Mouse (Mus musculus) heart, adult 2 months (tissue): ENCODE results near the gene Drd2. TPM values are rescaled to one million over a fixed set of nuclear protein-coding genes. Genes with fewer than 3 reads are reported as not detected.

Experiments used
- DNase-seq, 2 experiments: peaks; one replicate each; pipeline ENCODE4 v3.0.0; 2021
- H3K27ac ChIP-seq: fragments of 200-600 bp; 2 replicates; pipeline ENCODE4 v1.8.1; 2022
- H3K27me3 ChIP-seq: fragments of 200-500 bp; 2 replicates; pipeline ENCODE4 v1.6.1; 2012; ENCODE audit warnings: mild to moderate bottlenecking, low read length, inconsistent platforms, mixed read lengths; ENCODE audit not compliant: control insufficient read depth, insufficient read depth
- H3K36me3 ChIP-seq: fragments of 200-500 bp; 2 replicates; pipeline ENCODE4 v1.6.1; 2012; ENCODE audit warnings: low read length, inconsistent platforms; ENCODE audit not compliant: control insufficient read depth, insufficient read depth
- H3K4me1 ChIP-seq: fragments of 200-500 bp; 2 replicates; pipeline ENCODE4 v1.6.1; 2011; ENCODE audit warnings: low read length; ENCODE audit not compliant: control insufficient read depth, insufficient read depth
- H3K4me3 ChIP-seq: fragments of 200-600 bp; 2 replicates; pipeline ENCODE4 v1.8.1; 2022
- H3K79me2 ChIP-seq: fragments of 200-500 bp; replicated peaks from 2 replicates; pipeline ENCODE4 v1.6.1; 2012; ENCODE audit warnings: mild to moderate bottlenecking, inconsistent platforms, low read length, moderate library complexity, mixed read lengths; ENCODE audit not compliant: control insufficient read depth, insufficient read depth
- H3K9ac ChIP-seq: fragments of 200-500 bp; 2 replicates; pipeline ENCODE4 v1.6.1; 2012; ENCODE audit warnings: low read depth, mild to moderate bottlenecking, control low read depth, inconsistent platforms, low read length, mixed read lengths
- CTCF ChIP-seq: fragments of 200-600 bp; IDR thresholded peaks from 2 replicates; pipeline ENCODE4 v1.8.1; 2022; ENCODE audit warnings: antibody characterized with exemption, mild to moderate bottlenecking, moderate library complexity
- EP300 ChIP-seq: fragments of 200-500 bp; IDR thresholded peaks from 2 replicates; pipeline ENCODE4 v1.6.1; 2011; ENCODE audit warnings: low read depth, low read length, control low read depth; ENCODE audit not compliant: insufficient read depth
- POLR2A ChIP-seq: fragments of 200-500 bp; IDR thresholded peaks from 2 replicates; pipeline ENCODE4 v1.6.1; 2011; ENCODE audit warnings: mild to moderate bottlenecking, low read depth, low read length, control low read depth; ENCODE audit not compliant: insufficient read depth
- WGBS: fragments of 180-500 bp; shearing (Covaris S2); methylation state at CpG from one replicate; pipeline ENCODE4 v1.1.7; 2018; 5-methylcytosine and 5-hydroxymethylcytosine counted together
- intact Hi-C: fragments of 180-260 bp; cut with DNase I; formaldehyde crosslinking; loops from one replicate; pipeline ENCODE4 v1.15.1; 2025
- polyA plus RNA-seq: library from polyadenylated mRNA; depleted of rRNA; stranded (reverse); fragments of >200 nt; gene quantifications from 2 replicates; pipeline ENCODE4 v1.2.3, GENCODE M21; 2012
- total RNA-seq, 2 experiments: library from RNA; stranded (reverse); gene quantifications; 2 replicates each; pipeline ENCODE4 v1.2.3; 2021

The Drd2 gene
- total and polyA plus RNA-seq, 3 experiments = 0.78 to 5.1 (median 1.0) TPM

DNA sequence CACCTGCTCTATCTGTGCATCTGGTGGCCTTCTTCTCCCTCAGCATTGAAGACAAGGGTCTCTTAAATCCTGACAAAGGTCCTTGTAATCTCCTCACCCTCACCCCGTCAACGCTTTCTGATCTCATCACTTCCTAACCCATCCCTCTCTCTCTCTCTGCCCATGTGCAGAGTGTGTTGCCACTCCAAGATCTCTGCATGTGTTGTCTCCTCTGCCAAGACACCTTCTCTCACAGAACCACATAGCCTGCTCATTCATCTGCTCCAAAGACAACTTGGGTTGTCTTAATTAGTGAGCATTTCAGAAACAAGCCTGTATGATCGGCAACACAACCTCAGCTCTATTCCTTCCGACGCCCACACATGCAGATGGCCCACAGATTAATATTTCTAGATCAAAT is 83.4 kb downstream of the Drd2 start:
- Histone ChIP-seq H3K27me3 (no peaks in the 10 kb centered on the region), H3K4me1 (no peaks in the 10 kb centered on the region), H3K79me2 (no peaks in the 10 kb centered on the region), H3K9ac (no peak overlapping the region), H3K27ac (no peak overlapping the region), H3K36me3 (no peaks in the 10 kb centered on the region), H3K4me3 (no peak overlapping the region)
- no peak for TF ChIP-seq POLR2A
- no peak for TF ChIP-seq CTCF
- TF ChIP-seq EP300 = no peak
- 87% methylated on average over 5 of the region's 5 CpGs for WGBS
- no peak for DNase-seq
- intact Hi-C loops = no loop called here

DNA sequence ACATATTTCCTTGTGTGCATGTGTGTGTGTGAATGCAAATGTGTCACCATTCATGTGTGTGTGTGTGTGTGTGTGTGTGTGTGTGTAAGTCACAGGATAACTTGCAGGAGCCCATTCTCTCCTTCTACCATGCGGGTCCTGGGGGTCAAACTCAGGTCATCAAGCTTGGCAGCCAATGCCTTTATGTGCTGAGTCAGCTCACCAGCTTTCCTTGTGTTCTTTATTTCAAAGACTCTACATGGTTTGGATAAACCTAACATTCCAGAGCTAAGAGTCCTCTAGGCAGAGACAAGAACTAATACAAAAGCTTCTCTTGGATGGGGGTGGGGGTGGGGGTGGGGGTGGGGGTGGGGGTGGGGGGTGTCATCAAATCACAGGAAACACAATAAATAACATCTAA is 85.2 kb downstream of the Drd2 start:
- Histone ChIP-seq H3K27ac (no peak overlapping the region), H3K36me3 (no peaks in the 10 kb centered on the region), H3K27me3 (no peaks in the 10 kb centered on the region), H3K9ac (no peak overlapping the region), H3K4me3 (no peak overlapping the region), H3K79me2 (no peaks in the 10 kb centered on the region), H3K4me1 (no peaks in the 10 kb centered on the region)
- TF ChIP-seq EP300 (no peak), POLR2A (no peak), CTCF (no peak)
- DNase-seq = no peak
- intact Hi-C loops = no loop called here
- WGBS = 47% methylated on average over 1 of the region's 1 CpGs

- TF ChIP-seq EP300 = no peak
- no peak for TF ChIP-seq POLR2A
- TF ChIP-seq CTCF = no peak
- no peaks in the 10 kb centered on the region for H3K4me1 ChIP-seq
- intact Hi-C loops = no loop called here
- no peaks in the 10 kb centered on the region for H3K36me3 ChIP-seq
- no peak within 1 kb of the TSS for H3K9ac ChIP-seq
- H3K27me3 ChIP-seq = no peaks in the 10 kb centered on the region
- 84% methylated on average over 7 of the region's 7 CpGs for WGBS
- DNase-seq = no peak
- no peaks in the 10 kb centered on the region for H3K79me2 ChIP-seq
- no peak within 1 kb of the TSS for H3K4me3 ChIP-seq
- no peak within 1 kb of the TSS for H3K27ac ChIP-seq
Measured at GRCm38 (mm10) chr9:49426921-49427320, 86.5 kb downstream of the Drd2 start, which contains the start of gene Ankk1. TSS of gene Ankk1 (minus strand) at chr9:49427021.

GRCm38 (mm10) chr9:49427478-49427877 is 87.1 kb downstream of the Drd2 start:
- intact Hi-C loops = no loop called here
- no peaks in the 10 kb centered on the region for H3K27me3 ChIP-seq
- TF ChIP-seq EP300 (no peak), CTCF (no peak), POLR2A (no peak)
- H3K9ac ChIP-seq = no peak overlapping the region
- H3K27ac ChIP-seq = no peak overlapping the region
- H3K36me3 ChIP-seq = no peaks in the 10 kb centered on the region
- no peaks in the 10 kb centered on the region for H3K4me1 ChIP-seq
- WGBS = 61% methylated on average over 5 of the region's 5 CpGs
- no peak overlapping the region for H3K4me3 ChIP-seq
- DNase-seq = no peak
- H3K79me2 ChIP-seq = no peaks in the 10 kb centered on the region

GRCm38 (mm10) chr9:49442621-49443020 is 102.2 kb downstream of the Drd2 start:
- H3K27ac ChIP-seq = no peak overlapping the region
- H3K79me2 ChIP-seq = no peaks in the 10 kb centered on the region
- DNase-seq = no peak
- H3K36me3 ChIP-seq = no peaks in the 10 kb centered on the region
- TF ChIP-seq CTCF = no peak
- TF ChIP-seq POLR2A = no peak
- TF ChIP-seq EP300 = no peak
- WGBS = 83% methylated on average over 3 of the region's 3 CpGs
- intact Hi-C loops = no loop called here
- H3K4me3 ChIP-seq = no peak overlapping the region
- no peaks in the 10 kb centered on the region for H3K27me3 ChIP-seq
- H3K4me1 ChIP-seq = peaks cover 2% of the 10 kb centered on the region; the same call in 1 of the 2 replicates
- H3K9ac ChIP-seq = no peak overlapping the region

GRCm38 (mm10) chr9:49450491-49450890 is 110.1 kb downstream of the Drd2 start:
- no peak overlapping the region for H3K27ac ChIP-seq
- peaks cover 2% of the 10 kb centered on the region; the same call in 1 of the 2 replicates for H3K4me1 ChIP-seq
- H3K4me3 ChIP-seq = no peak overlapping the region
- no peaks in the 10 kb centered on the region for H3K36me3 ChIP-seq
- H3K27me3 ChIP-seq = no peaks in the 10 kb centered on the region
- no peak for DNase-seq
- no peak overlapping the region for H3K9ac ChIP-seq
- no peak for TF ChIP-seq EP300
- TF ChIP-seq CTCF = no peak
- TF ChIP-seq POLR2A = no peak
- H3K79me2 ChIP-seq = no peaks in the 10 kb centered on the region
- intact Hi-C loops = no loop called here
- WGBS = 67% methylated on average over 3 of the region's 3 CpGs

DNA sequence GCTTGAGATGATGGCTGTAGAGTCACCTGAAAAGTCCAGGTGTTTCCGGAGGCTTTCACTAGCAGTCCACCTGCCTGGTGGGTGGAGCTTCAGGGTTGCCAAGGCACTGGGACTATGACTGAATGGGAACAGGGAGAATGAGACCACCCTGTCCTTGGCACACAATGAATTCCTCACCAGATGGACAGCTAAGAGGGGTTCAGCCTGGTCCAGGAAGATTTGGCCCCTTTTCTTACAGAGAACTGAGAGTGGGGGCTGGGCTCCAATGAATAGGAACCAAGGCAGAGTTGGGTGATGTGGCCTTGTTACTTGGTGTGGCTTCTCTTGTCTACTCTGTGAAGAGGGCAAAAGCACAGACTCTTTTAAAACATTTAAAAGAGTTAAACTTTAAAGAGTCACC is 112.0 kb downstream of the Drd2 start:
- TF ChIP-seq CTCF (no peak), POLR2A (no peak), EP300 (no peak)
- Histone ChIP-seq H3K36me3 (no peaks in the 10 kb centered on the region), H3K79me2 (no peaks in the 10 kb centered on the region), H3K27ac (no peak overlapping the region), H3K27me3 (no peaks in the 10 kb centered on the region), H3K4me3 (no peak overlapping the region), H3K9ac (no peak overlapping the region), H3K4me1 (no peaks in the 10 kb centered on the region)
- intact Hi-C loops = no loop called here
- 97% methylated on average over 1 of the region's 1 CpGs for WGBS
- DNase-seq = no peak
